ENCODE assay signal across 8 mouse cellular contexts in the genomic region with DNA sequence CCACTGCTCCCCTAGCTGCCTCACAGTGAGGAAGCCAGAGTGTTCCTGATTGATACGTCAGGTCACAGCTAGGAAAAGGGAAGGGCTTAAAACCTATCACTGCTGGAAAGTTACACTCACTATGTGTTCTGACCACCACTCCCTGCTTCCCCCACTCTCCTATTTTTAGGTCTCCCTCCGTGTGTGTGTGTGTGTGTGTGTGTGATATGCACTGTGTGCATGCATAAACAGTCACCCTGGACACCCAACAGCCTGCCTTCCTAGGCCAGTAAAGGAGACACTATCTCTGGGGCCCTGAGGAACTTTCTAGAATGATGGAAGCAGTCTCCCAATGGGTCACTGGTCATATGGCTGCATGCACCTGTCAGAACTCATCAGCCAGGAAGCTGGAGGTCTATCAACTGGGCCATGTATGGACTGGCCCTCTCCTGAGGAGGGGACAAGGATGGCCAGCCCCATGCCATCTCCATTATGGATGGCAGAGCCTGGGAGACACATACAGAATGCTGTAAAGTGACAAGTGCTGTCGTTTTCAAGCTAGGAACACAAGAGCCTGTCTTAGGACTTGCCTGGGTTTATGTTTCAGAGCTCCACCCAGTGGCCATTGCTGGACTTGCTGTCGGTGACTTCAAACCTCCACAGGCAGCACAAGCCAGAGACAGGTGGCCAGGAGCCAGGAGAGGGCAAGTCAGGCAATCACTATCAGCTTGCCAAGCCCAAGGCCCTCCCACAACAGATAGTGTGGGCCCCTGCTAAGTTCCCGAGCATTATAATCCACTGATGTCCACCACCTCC. TPM values are rescaled to one million over a fixed set of nuclear protein-coding genes. Genes with fewer than 3 reads are reported as not detected.
A peak's percentile ranks its signal among the peaks of the same experiment; 100 is the strongest.
DNase-seq lines count a peak whose midpoint lies in the region; ATAC-seq and TF ChIP-seq lines count a peak whose summit lies in the region.

No protein-coding gene starts in this region.

- H3K4me3 ChIP-seq in G1E (ENCODE audit: low read depth, low read length): no peak overlapping the region
- no peak overlapping the region for H3K4me3 ChIP-seq in lung, embryonic 16.5 days (ENCODE audit: low read length)

- peaks cover 53% of the 10 kb centered on the region for H3K4me1 ChIP-seq in G1E (ENCODE audit: insufficient read depth, low read depth, low read length)
- peaks cover 4% of the 10 kb centered on the region for H3K4me1 ChIP-seq in lung, embryonic 16.5 days (replicated peaks; ENCODE audit: control insufficient read depth, insufficient read depth, low read length)

- H3K27ac ChIP-seq in lung, embryonic 16.5 days (ENCODE audit: low read length): no peak overlapping the region

- no peaks in the 10 kb centered on the region for H3K9me3 ChIP-seq in G1E (replicated peaks)
- no peaks in the 10 kb centered on the region for H3K9me3 ChIP-seq in lung, embryonic 16.5 days (ENCODE audit: control insufficient read depth, low read length)

- 0 out of 2 replicates have a peak overlapping the region, but pooled peaks have one; percentile 23 for H3K9ac ChIP-seq in lung, embryonic 16.5 days (ENCODE audit: low read length)

- WGBS in lung, embryonic 16.5 days: 31% methylated on average over 5 of the region's 5 CpGs

- H3K36me3 ChIP-seq in G1E (replicated peaks): peaks cover 85% of the 10 kb centered on the region
- no peaks in the 10 kb centered on the region for H3K36me3 ChIP-seq in lung, embryonic 16.5 days (ENCODE audit: control insufficient read depth, insufficient read depth, low read length)

- H3K4me2 ChIP-seq in lung, embryonic 16.5 days (ENCODE audit: low read depth, low read length): no peak overlapping the region

- peak; percentile 77 for DNase-seq in G1E (ENCODE audit: low spot score)
- peak; percentile 94 for DNase-seq in cerebellum, adult 11-12 months
- peak; percentile 94 for DNase-seq in layer of hippocampus, adult 9-11 months
- DNase-seq in ovary, postnatal 10 days (ENCODE audit: low spot score): peak; percentile 85
- peak; percentile 92 for DNase-seq in thymus, postnatal 0 days (ENCODE audit: low spot score)

- ATAC-seq in G1E (ENCODE audit: extremely low read depth, insufficient number of reproducible peaks, low FRiP score, poor library complexity, severe bottlenecking): peak; percentile 35
- peak; percentile 53 for ATAC-seq in frontal cortex, adult (ENCODE audit: low TSS enrichment)
- peak; percentile 57 to 73 for ATAC-seq in hematopoietic stem cell, adult 5-6 weeks (replicated peaks in 1 of 2; ENCODE audit: insufficient read depth in 1 of 2, low FRiP score in 2 of 2, low TSS enrichment in 1 of 2, low read depth in 1 of 2, poor library complexity in 2 of 2, severe bottlenecking in 2 of 2)
- peak; percentile 64; the same call in 1 of the 2 replicates for ATAC-seq in lung, embryonic 16.5 days (ENCODE audit: low read depth)

- no peaks in the 10 kb centered on the region for H3K27me3 ChIP-seq in G1E (ENCODE audit: insufficient read depth, low read length)
- no peaks in the 10 kb centered on the region for H3K27me3 ChIP-seq in lung, embryonic 16.5 days (ENCODE audit: control insufficient read depth, insufficient read depth, low read depth, low read length)

- TF ChIP-seq CTCF in G1E (IDR thresholded peaks at IDR 0.05; ENCODE audit: low read depth, low read length): peak; percentile 78

RNA-seq across cellular contexts. Expression of a gene that starts 6.9 kb away (rescaled TPM):
- total RNA-seq in G1E (2014; fragmentation: Nextera tagmentation) (0.83 TPM in 1 of 2 replicates, not detected in the other), G1E (2017) (0.06 and 0.33 TPM in 2 replicates)
- polyA plus RNA-seq in G1E (2012): 0.03 and 0.07 TPM in 2 replicates
- 2.1 and 3.3 TPM in 2 replicates for total RNA-seq in hematopoietic stem cell, adult 5-6 weeks (2017)
- 1.3 and 1.7 TPM in 2 replicates for polyA plus RNA-seq in lung, embryonic 16.5 days (2015; fragmentation: Nextera tagmentation; extraction: Ambion mirVana)
- polyA plus RNA-seq in thymus, postnatal 0 days (2015; fragmentation: Nextera tagmentation; extraction: Ambion mirVana): 0.54 and 0.79 TPM in 2 replicates

RNA-seq across cellular contexts. Expression of a gene that starts 20.7 kb away (rescaled TPM):
- total RNA-seq in G1E (2014; fragmentation: Nextera tagmentation) (34.2 and 36.5 TPM in 2 replicates), G1E (2017) (26.8 and 27.4 TPM in 2 replicates)
- polyA plus RNA-seq in G1E (2012): 18.1 and 21.3 TPM in 2 replicates
- 11.2 and 11.8 TPM in 2 replicates for total RNA-seq in hematopoietic stem cell, adult 5-6 weeks (2017)
- 6.6 and 8.6 TPM in 2 replicates for polyA plus RNA-seq in lung, embryonic 16.5 days (2015; fragmentation: Nextera tagmentation; extraction: Ambion mirVana)
- 5.5 and 7.4 TPM in 2 replicates for polyA plus RNA-seq in thymus, postnatal 0 days (2015; fragmentation: Nextera tagmentation; extraction: Ambion mirVana)

RNA-seq across cellular contexts. Expression of a gene that starts 24.8 kb away (rescaled TPM):
- total RNA-seq in G1E (2014; fragmentation: Nextera tagmentation) (not detected in 2 replicates), G1E (2017) (not detected in 2 replicates)
- not detected in 2 replicates for polyA plus RNA-seq in G1E (2012)
- total RNA-seq in hematopoietic stem cell, adult 5-6 weeks (2017): 0.44 TPM in 1 of 2 replicates, not detected in the other
- polyA plus RNA-seq in lung, embryonic 16.5 days (2015; fragmentation: Nextera tagmentation; extraction: Ambion mirVana): 7.4 and 7.6 TPM in 2 replicates
- polyA plus RNA-seq in thymus, postnatal 0 days (2015; fragmentation: Nextera tagmentation; extraction: Ambion mirVana): 5.2 and 6.1 TPM in 2 replicates

RNA-seq across cellular contexts. Expression of a gene that starts 45.7 kb away (rescaled TPM):
- total RNA-seq in G1E (2014; fragmentation: Nextera tagmentation) (not detected in 2 replicates), G1E (2017) (not detected in 2 replicates)
- polyA plus RNA-seq in G1E (2012): not detected in 2 replicates
- total RNA-seq in hematopoietic stem cell, adult 5-6 weeks (2017): not detected in 2 replicates
- polyA plus RNA-seq in lung, embryonic 16.5 days (2015; fragmentation: Nextera tagmentation; extraction: Ambion mirVana): 0.18 and 0.33 TPM in 2 replicates
- polyA plus RNA-seq in thymus, postnatal 0 days (2015; fragmentation: Nextera tagmentation; extraction: Ambion mirVana): not detected in 2 replicates

RNA-seq across cellular contexts. Expression of a gene that starts 46.9 kb away (rescaled TPM):
- total RNA-seq in G1E (2014; fragmentation: Nextera tagmentation) (4.8 and 10.0 TPM in 2 replicates), G1E (2017) (40.8 and 41.0 TPM in 2 replicates)
- polyA plus RNA-seq in G1E (2012): 35.7 and 37.7 TPM in 2 replicates
- total RNA-seq in hematopoietic stem cell, adult 5-6 weeks (2017): 14.9 and 18.7 TPM in 2 replicates
- polyA plus RNA-seq in lung, embryonic 16.5 days (2015; fragmentation: Nextera tagmentation; extraction: Ambion mirVana): 79.8 and 94.4 TPM in 2 replicates
- 110 and 112 TPM in 2 replicates for polyA plus RNA-seq in thymus, postnatal 0 days (2015; fragmentation: Nextera tagmentation; extraction: Ambion mirVana)
